Mouse (Mus musculus): ENCODE measurements at regions not wholly inside any gene's neighbourhood (a gene's known extent, or its start where the extent isn't known, plus 50 kb on each side); places are given as distances from the start of the nearest gene placed in this dataset.

GRCm38 (mm10) chr9:87649015-87649978 lies 81.8 kb downstream of the Tbx18 start:
- no peak for DNase-seq (ENCODE audit: low spot score)

GRCm38 (mm10) chr9:87648317-87648716 lies 82.7 kb downstream of the Tbx18 start:
- no peak for DNase-seq (ENCODE audit: low spot score)

DNA sequence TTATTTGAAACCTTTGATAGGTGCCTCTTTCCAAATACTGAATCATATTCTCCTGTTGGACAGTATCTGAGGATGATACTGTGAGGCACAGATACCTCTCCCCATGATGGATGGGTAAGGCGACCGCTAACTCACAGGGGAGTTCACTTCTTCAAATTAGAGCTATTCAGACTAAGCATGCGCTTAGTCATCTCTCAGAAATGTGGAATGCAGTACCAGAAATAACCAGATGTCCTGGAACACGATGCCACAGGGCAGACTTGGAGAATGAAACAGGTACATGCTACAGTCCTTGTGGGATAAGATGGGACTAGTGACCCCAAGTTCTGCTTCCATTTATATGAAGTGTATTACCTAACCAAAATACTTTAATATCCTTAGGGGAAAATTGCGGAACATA lies 86.0 kb downstream of the Tbx18 start:
- no peak for DNase-seq (ENCODE audit: low spot score)

- DNase-seq (ENCODE audit: low spot score): no peak
Observed at GRCm38 (mm10) chr9:87633863-87634630, 97.0 kb downstream of the Tbx18 start.

DNA sequence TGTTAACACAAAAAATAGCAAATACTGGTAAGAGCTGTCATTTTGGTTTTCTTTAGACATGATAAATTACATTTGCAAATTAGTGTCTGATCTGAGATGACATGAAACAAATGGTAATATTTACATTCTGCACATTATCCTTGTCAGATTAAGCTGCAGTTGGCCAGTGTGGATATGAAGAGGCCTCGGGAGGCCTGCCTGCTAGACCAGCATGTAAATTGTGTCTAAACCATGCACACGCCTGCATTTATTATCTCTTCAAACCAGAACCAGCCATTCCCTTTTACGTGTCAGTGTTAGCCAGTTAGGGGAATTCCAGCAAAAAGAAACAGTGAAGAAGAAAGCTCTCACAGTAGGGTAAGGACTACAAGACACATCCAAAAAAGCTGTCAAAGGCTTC lies 104.6 kb downstream of the Tbx18 start:
- DNase-seq (ENCODE audit: low spot score): no peak

DNA sequence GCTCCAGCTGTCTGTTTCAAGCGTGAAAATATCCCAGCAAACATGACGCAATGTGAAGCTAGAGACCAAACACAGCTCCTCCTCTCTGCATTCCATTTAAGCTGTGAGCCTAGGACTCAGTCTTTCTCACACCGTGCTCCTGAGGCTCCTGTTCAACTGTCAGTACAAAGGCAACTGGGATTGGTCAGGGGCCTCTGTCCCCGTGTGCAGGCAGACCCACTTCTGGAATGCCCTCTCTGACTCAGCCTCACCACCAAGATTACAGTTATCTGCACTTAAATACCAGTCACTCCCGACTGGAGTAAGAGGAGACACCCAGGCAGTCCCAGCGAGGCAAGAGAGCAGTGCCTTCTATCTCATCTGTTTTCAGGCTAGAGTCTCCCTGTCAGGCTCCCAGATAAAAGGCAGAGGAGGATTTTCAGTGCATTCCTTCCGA lies 112.8 kb downstream of the Tbx18 start:
- DNase-seq (ENCODE audit: low spot score): peak; percentile 20

- DNase-seq (ENCODE audit: low spot score): no peak
Observed at GRCm38 (mm10) chr9:87607878-87608631, 123.0 kb downstream of the Tbx18 start.

DNA sequence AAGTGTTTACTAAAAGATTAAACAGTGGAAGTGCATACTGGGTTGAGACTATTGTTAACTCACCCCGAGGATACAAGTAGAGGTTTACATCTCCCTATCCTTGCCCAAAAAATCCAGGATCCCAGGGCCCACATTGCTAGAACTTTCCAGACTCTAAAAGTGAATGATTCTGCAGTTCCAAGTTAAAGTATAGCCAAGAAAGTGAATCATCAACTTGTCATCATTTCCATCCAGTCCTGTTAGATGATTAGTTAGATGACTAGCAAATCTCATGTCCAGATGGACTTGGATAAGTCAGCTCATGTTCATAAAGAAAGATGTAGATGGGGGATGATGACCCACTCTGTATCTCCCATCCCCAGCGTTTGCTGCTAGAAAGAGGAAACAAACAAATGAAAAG lies 155.5 kb downstream of the Tbx18 start:
- DNase-seq (ENCODE audit: low spot score): no peak

GRCm38 (mm10) chr9:87574250-87574864 lies 156.7 kb downstream of the Tbx18 start:
- no peak for DNase-seq (ENCODE audit: low spot score)

DNA sequence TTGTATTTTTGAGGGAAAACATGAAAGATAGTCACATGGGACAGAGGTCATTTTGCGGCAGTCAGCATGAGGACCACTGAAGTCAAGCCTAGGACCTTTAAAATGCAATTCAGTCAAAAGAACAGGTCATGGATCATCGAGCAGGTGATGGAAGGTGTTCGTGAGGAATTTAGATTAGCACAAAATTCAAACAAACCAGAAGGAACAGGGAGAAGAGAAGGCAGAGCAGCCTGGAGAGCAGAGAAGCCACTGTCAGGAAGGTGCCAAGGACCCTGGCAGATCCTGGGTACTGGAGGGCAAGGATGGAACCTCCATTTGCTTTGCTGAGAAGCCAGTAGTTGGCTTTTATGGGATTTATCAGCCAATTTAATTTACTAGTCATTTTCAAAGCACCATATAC lies 167.8 kb downstream of the Tbx18 start:
- no peak for DNase-seq (ENCODE audit: low spot score)

- DNase-seq (ENCODE audit: low spot score): no peak
Observed at GRCm38 (mm10) chr9:87562796-87563195, 168.3 kb downstream of the Tbx18 start.

DNA sequence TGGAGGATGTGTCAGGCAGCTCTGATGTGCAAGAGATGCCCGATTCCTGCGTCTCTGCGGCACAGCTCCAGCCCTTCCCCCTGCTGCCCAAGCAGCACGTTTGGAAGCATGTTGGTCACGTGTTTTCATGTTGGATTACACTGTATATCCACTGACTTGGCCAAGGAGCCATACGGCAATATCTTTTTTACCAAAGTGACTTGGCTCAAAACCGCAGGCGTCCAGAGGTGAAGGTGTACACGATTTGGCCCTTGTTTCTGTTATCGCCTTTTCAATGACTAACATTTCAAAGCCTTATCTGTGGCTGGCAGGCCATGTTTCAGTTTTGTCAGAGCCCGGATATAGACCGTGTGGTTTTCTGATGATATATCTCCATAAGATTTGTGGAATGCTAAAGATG lies 173.2 kb downstream of the Tbx18 start:
- no peak for DNase-seq (ENCODE audit: low spot score)

GRCm38 (mm10) chr9:87556953-87557394 lies 174.1 kb downstream of the Tbx18 start:
- DNase-seq (ENCODE audit: low spot score): no peak

GRCm38 (mm10) chr9:87556552-87556951 lies 174.5 kb downstream of the Tbx18 start:
- peak; percentile 15 for DNase-seq (ENCODE audit: low spot score)

- DNase-seq (ENCODE audit: low spot score): no peak
Observed at GRCm38 (mm10) chr9:87533182-87533581, 197.9 kb downstream of the Tbx18 start.

DNA sequence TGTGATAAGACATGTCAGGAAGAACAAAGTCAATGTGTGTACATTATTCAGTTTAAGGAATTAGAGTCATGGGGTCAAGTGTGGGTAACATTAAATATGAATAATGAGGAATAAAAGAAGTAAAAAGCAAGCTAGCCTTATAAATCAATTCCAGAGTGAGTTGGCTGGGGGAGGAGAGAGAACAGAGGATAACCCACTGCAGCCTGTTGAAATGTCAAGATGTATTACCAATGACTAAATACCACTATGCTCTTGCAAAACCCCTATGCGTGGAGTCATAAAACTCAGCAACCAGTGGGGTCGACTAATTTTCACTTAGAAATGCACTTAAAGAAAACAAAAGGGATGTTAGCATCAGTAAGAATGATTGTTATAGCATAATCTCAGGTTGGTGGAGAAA lies 201.2 kb downstream of the Tbx18 start:
- DNase-seq (ENCODE audit: low spot score): no peak

DNA sequence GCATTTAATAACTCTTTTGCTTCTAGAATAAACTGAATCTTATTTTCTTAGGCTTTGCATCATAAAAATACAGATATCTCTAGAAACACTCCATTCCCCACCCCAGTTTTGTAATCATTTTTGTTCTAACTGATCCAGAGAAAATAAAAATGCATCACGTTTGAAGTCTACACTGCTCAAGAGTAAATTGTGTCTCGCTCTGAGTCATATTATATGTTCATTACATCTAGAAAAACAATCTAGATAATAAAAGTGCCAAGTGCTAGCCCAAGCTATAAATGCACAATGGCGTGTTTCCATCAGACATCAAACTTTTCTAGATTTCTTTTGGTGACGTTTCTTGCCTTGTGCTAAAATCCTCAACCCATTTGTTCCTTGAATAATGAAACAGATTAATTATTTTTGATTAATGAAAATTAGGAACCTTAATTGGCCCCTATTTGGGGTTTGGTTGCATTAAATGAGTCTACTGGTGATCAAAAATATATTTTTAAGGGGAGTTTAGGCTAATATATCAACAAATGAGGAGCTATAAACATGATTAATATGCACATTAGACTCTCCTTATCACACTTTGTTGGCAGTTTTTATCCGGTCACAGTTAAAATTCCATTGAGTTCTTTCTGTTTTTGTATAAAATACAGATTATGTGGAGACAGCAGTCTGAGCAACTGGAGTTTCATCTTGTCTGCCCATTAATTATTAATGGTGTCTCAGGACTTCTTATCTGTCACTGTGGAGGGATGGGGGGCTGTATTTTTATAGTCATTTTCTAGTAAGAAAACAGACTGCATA lies 206.0 kb downstream of the Tbx18 start:
- DNase-seq (ENCODE audit: low spot score): no peak

GRCm38 (mm10) chr9:87510683-87511082 lies 220.4 kb downstream of the Tbx18 start:
- no peak for DNase-seq (ENCODE audit: low spot score)

DNA sequence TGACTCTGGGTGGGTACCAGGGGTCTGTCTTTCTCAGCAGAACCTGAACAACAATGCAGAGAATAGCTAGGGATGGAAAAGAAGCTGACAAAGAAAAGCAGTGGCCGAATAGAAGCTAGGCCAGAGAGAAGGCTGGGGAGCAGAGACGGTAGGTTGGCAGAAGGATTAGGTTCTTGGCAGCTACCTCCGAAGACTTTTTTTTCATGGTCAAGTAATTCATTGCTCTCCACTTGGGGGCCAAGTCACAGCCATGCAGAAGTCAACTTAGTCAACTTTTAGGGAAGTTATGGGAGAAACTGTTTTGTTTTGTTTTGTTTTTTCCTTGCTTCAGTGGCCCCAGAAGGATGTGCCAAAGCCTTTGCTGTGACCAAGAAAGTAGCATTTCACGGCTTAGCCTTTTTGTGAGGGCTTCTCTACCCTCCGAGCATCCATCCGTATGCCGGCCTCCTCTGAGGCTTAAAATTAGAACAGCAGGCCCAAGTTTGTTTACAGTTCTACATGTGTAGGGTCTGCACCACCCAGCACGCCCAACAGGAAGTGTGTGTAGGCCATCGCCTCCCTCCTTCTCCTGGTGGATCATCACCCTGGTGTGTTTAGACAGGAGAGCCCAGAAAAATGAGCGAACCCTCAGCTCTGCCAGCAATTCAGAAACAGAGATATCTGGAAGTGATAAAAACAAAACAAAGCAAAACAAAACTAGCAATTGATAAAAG lies 226.2 kb downstream of the Tbx18 start:
- DNase-seq (ENCODE audit: low spot score): peak; percentile 34

GRCm38 (mm10) chr9:87464141-87464540 lies 208.8 kb upstream of the Cep162 start:
- no peak for DNase-seq (ENCODE audit: low spot score)

Measured in yolk sac, embryonic 10.5 days (tissue).